Mouse (Mus musculus) heart, postnatal 0 days (tissue): ENCODE results near the gene Bdnf.

Experiments used
- CTCF ChIP-seq: IDR thresholded peaks from 2 replicates; pipeline ENCODE4 v1.5.1; 2016; ENCODE audit warnings: antibody characterized with exemption, control low read depth, low read depth
- EP300 ChIP-seq: IDR thresholded peaks from 2 replicates; pipeline ENCODE4 v1.6.1; 2016; ENCODE audit warnings: antibody characterized with exemption, low read depth

GRCm38 (mm10) chr2:109766772-109767171 lies 92.3 kb downstream of the Bdnf start:
- TF ChIP-seq EP300 (no peak), CTCF (no peak)
